Mouse (Mus musculus) kidney, embryonic 15.5 days (tissue): Measurements from ENCODE around the gene BC051665. TPM values are rescaled to one million over a fixed set of nuclear protein-coding genes. Genes with fewer than 3 reads are reported as not detected.

ENCODE experiments used
- ATAC-seq: fragments of 200-750 bp; cut with Nextera tagmentation; replicated peaks from 2 replicates; pipeline ENCODE4 v1.8.0; 2017; ENCODE audit warnings: moderate TSS enrichment; ENCODE audit not compliant: low FRiP score
- H3K27ac ChIP-seq: fragments of 300-500 bp; sonication (generic); 2 replicates; pipeline ENCODE4 v1.5.1; 2015; ENCODE audit warnings: mild to moderate bottlenecking, inconsistent platforms
- H3K27me3 ChIP-seq: fragments of 300-500 bp; sonication (generic); 2 replicates; pipeline ENCODE4 v1.6.1; 2015; ENCODE audit warnings: inconsistent platforms
- H3K36me3 ChIP-seq: fragments of 300-500 bp; sonication (generic); 2 replicates; pipeline ENCODE4 v1.6.1; 2015; ENCODE audit warnings: inconsistent platforms
- H3K4me1 ChIP-seq: fragments of 300-500 bp; sonication (generic); 2 replicates; pipeline ENCODE4 v1.6.1; 2015; ENCODE audit warnings: inconsistent platforms
- H3K4me2 ChIP-seq: fragments of 300-500 bp; sonication (generic); 2 replicates; pipeline ENCODE4 v1.6.1; 2015; ENCODE audit warnings: moderate library complexity, mild to moderate bottlenecking, inconsistent platforms
- H3K4me3 ChIP-seq: fragments of 300-500 bp; sonication (generic); replicated peaks from 2 replicates; pipeline ENCODE4 v1.5.1; 2015; ENCODE audit warnings: mild to moderate bottlenecking, inconsistent platforms
- H3K9ac ChIP-seq: fragments of 300-500 bp; sonication (generic); 2 replicates; pipeline ENCODE4 v1.6.1; 2015; ENCODE audit warnings: mild to moderate bottlenecking, inconsistent platforms
- H3K9me3 ChIP-seq: fragments of 300-500 bp; sonication (generic); replicated peaks from 2 replicates; pipeline ENCODE4 v1.6.1; 2016; ENCODE audit warnings: inconsistent platforms
- WGBS: fragments of 180-500 bp; shearing (Covaris S2); methylation state at CpG from one replicate; pipeline ENCODE4 v1.1.7; 2015; ENCODE audit warnings: mixed read lengths; 5-methylcytosine and 5-hydroxymethylcytosine counted together
- polyA plus RNA-seq: library from polyadenylated mRNA; unstranded; fragments of >200 nt; fragmentation: Nextera tagmentation; extraction: Ambion mirVana; gene quantifications from 2 replicates; pipeline ENCODE4 v1.2.1, GENCODE M21; 2015

BC051665 gene
- polyA plus RNA-seq, 1 experiment from 2014 or later, result not detected

- Histone ChIP-seq H3K36me3 (peaks cover 47% of the 10 kb centered on the region), H3K9ac (no peak overlapping the region), H3K9me3 (no peaks in the 10 kb centered on the region), H3K4me2 (no peak overlapping the region), H3K27ac (no peak overlapping the region), H3K4me1 (0 out of 2 replicates have a peak, but pooled peaks cover 9% of the 10 kb centered on the region), H3K4me3 (no peak overlapping the region), H3K27me3 (no peaks in the 10 kb centered on the region)
- no peak for ATAC-seq
- 28% methylated on average over 6 of the region's 6 CpGs for WGBS
Measured at GRCm38 (mm10) chr13:60759136-60759535, 27.0 kb downstream of the BC051665 start.

DNA sequence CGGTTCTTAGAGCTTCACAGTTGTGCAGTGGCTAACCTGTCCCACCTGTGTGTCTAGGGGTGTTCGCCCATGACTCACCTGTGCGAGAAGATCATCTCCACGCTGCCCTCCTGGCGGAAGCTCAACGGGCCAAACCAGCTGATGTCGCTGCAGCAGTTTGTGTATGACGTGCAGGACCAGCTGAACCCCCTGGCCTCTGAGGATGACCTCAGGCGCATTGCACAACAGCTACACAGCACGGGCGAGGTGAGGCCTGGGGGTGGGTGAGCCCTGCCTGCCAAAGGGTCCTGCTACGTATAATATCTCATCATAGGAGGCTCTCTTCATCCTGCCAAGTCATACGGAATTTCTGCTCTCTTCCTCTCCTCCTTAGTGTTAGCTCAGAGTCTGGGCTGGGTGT lies 28.9 kb downstream of the BC051665 start:
- peaks cover 55% of the 10 kb centered on the region for H3K36me3 ChIP-seq
- 80% methylated on average over 13 of the region's 13 CpGs for WGBS
- no peak for ATAC-seq
- H3K4me2 ChIP-seq, result no peak overlapping the region
- no peak overlapping the region for H3K27ac ChIP-seq
- no peaks in the 10 kb centered on the region for H3K27me3 ChIP-seq
- H3K9me3 ChIP-seq, result no peaks in the 10 kb centered on the region
- no peak overlapping the region for H3K4me3 ChIP-seq
- 0 out of 2 replicates have a peak, but pooled peaks cover 9% of the 10 kb centered on the region for H3K4me1 ChIP-seq
- no peak overlapping the region for H3K9ac ChIP-seq

DNA sequence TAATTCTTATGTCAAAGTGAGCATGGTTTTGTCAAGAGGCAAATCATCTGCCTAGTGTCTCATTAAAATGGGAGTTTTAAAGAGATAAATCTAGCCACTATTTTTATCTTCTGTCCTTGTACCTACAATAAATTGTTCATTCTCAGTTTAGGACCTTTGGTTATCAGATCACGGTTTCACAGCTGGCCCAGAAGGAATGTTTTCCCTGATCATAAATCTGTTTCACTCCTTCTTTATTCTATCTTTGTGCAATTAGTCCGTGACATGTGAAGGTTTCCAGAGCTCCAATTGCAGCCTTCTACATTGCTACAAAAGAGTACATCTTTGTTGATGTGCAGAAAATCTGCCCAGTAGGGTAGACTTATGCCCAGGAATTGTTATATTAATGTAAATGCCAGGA lies 30.9 kb downstream of the BC051665 start:
- Histone ChIP-seq H3K27me3 (no peaks in the 10 kb centered on the region), H3K36me3 (peaks cover 56% of the 10 kb centered on the region), H3K9me3 (no peaks in the 10 kb centered on the region), H3K9ac (no peak overlapping the region), H3K4me1 (0 out of 2 replicates have a peak, but pooled peaks cover 9% of the 10 kb centered on the region), H3K4me2 (no peak overlapping the region), H3K27ac (peak overlapping the region; percentile 56; the same call in 1 of the 2 replicates), H3K4me3 (no peak overlapping the region)
- WGBS, result 11% methylated on average over 2 of the region's 2 CpGs
- ATAC-seq, result peak; percentile 42

GRCm38 (mm10) chr13:60753216-60753615 lies 32.9 kb downstream of the BC051665 start:
- Histone ChIP-seq H3K27me3 (no peaks in the 10 kb centered on the region), H3K9ac (no peak overlapping the region), H3K4me1 (0 out of 2 replicates have a peak, but pooled peaks cover 9% of the 10 kb centered on the region), H3K9me3 (no peaks in the 10 kb centered on the region), H3K4me3 (no peak overlapping the region), H3K4me2 (no peak overlapping the region), H3K36me3 (peaks cover 74% of the 10 kb centered on the region), H3K27ac (no peak overlapping the region)
- WGBS, result 96% methylated on average over 6 of the region's 6 CpGs
- ATAC-seq, result no peak

DNA sequence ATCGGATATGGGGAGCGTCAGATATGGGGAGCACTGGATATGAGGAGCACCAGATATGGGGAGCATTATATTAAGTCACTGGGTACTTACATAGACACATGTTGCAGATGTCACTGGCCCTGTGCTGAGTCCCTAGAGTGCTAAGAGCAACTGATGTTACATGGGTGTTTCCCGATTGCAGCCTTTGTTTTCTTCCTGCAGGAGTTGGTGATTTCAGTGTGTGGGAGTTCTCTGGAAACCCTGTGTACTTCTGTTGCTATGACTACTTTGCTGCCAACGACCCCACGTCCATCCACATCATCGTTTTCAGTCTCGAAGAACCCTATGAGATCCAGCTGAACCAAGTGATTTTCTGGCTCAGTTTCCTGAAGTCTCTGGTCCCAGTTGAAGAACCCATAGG lies 35.2 kb downstream of the BC051665 start:
- peaks cover 64% of the 10 kb centered on the region for H3K36me3 ChIP-seq
- H3K4me3 ChIP-seq, result no peak overlapping the region
- H3K4me2 ChIP-seq, result no peak overlapping the region
- 74% methylated on average over 7 of the region's 7 CpGs for WGBS
- H3K9me3 ChIP-seq, result no peaks in the 10 kb centered on the region
- H3K27me3 ChIP-seq, result no peaks in the 10 kb centered on the region
- peaks cover 8% of the 10 kb centered on the region; the same call in 1 of the 2 replicates for H3K4me1 ChIP-seq
- no peak for ATAC-seq
- H3K9ac ChIP-seq, result no peak overlapping the region
- no peak overlapping the region for H3K27ac ChIP-seq

GRCm38 (mm10) chr13:60748556-60748955 lies 37.6 kb downstream of the BC051665 start:
- no peak overlapping the region for H3K4me3 ChIP-seq
- H3K27me3 ChIP-seq, result no peaks in the 10 kb centered on the region
- no peak for ATAC-seq
- no peaks in the 10 kb centered on the region for H3K9me3 ChIP-seq
- peaks cover 2% of the 10 kb centered on the region; the same call in 1 of the 2 replicates for H3K4me1 ChIP-seq
- WGBS, result 85% methylated on average over 2 of the region's 2 CpGs
- H3K4me2 ChIP-seq, result no peak overlapping the region
- H3K36me3 ChIP-seq, result peaks cover 54% of the 10 kb centered on the region
- no peak overlapping the region for H3K27ac ChIP-seq
- no peak overlapping the region for H3K9ac ChIP-seq

DNA sequence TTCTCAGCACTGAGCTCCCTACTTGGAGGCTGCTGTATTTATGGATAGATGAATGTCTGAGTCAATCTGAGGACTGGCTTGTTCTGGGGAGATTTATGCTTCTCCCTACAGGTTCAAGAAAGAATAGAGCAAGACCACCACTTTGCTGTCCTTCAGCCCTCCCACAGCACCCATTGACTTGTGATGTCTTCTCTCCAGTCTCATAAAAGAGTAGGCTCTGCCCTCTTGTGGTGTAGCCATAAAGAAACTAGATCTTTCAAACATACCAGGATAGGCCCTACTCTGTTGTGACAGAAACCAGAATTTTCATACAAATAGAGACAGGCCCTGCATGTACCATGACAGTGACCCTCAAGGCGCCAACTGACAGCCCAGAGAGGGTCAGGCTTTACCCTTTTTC lies 39.0 kb downstream of the BC051665 start:
- Histone ChIP-seq H3K27ac (no peak overlapping the region), H3K9ac (no peak overlapping the region), H3K4me1 (peaks cover 2% of the 10 kb centered on the region; the same call in 1 of the 2 replicates), H3K4me2 (no peak overlapping the region), H3K27me3 (no peaks in the 10 kb centered on the region), H3K9me3 (no peaks in the 10 kb centered on the region), H3K4me3 (no peak overlapping the region), H3K36me3 (peaks cover 44% of the 10 kb centered on the region)
- WGBS, result 80% methylated on average over 1 of the region's 1 CpGs
- ATAC-seq, result no peak

DNA sequence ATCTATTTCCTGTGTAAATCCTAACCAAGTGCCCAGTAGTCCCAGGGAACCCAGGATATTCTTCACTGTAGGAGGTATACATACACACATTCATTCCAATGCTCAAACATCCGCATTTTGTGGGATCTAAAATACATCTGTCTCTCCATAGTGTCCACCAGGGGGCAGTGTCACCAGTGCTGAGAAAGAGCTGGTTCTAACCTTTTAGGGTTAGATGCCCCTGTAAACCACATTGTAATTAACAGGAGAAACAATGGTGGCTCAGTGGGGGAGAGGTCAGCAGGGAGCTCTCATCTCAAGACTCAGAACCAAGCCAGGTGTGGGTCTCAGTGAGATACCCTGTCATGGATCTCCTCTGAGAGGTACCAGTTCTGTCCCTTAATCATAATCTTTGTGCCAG lies 39.9 kb downstream of the BC051665 start:
- Histone ChIP-seq H3K4me3 (no peak overlapping the region), H3K9ac (no peak overlapping the region), H3K27ac (no peak overlapping the region), H3K4me1 (peaks cover 2% of the 10 kb centered on the region; the same call in 1 of the 2 replicates), H3K36me3 (peaks cover 40% of the 10 kb centered on the region), H3K9me3 (no peaks in the 10 kb centered on the region), H3K27me3 (no peaks in the 10 kb centered on the region), H3K4me2 (no peak overlapping the region)
- 49% methylated on average over 1 of the region's 1 CpGs for WGBS
- no peak for ATAC-seq

DNA sequence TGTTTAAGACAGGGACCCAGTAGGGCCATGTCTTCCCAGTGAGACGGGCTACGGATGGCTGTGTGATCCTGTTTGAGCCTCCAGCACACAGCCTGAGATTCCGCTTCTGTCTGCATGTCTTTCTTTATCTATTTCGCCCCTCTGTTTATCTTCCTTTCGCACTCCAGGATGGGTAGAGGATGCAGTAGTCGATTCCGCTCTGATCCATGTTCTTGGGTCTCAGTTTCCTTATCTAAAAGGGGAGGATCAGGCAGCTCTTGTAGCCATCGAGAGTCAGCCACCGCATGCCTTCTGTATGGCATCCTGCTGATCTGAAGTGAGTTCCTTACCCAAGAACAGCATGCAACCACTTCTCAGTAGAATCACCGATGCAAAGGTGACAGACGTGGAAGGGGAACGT lies 40.8 kb downstream of the BC051665 start:
- Histone ChIP-seq H3K27ac (no peak overlapping the region), H3K9ac (no peak overlapping the region), H3K27me3 (no peaks in the 10 kb centered on the region), H3K4me3 (no peak overlapping the region), H3K36me3 (peaks cover 36% of the 10 kb centered on the region), H3K4me2 (no peak overlapping the region), H3K4me1 (peaks cover 2% of the 10 kb centered on the region; the same call in 1 of the 2 replicates), H3K9me3 (no peaks in the 10 kb centered on the region)
- ATAC-seq, result no peak
- 92% methylated on average over 12 of the region's 12 CpGs for WGBS

DNA sequence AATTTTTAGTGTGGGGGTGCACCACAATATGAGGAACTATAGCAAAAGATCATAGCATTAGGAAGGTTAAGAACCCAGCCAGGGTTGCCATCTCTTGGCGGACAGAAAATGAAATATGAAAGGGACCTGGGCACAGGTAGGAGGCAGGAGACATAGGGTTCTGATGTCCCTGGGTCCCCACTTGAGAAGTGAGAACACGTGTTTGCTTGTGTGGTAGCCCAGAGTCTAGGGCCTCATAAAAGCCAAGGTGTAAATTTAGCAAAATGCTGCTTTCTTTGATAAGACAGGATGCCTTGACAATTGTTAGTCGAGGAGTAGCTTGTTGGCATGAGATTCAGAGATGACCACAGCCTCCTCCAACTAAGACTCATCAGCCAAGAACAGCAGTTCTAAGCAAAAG lies 41.4 kb downstream of the BC051665 start:
- H3K27me3 ChIP-seq, result no peaks in the 10 kb centered on the region
- H3K9ac ChIP-seq, result no peak overlapping the region
- H3K4me1 ChIP-seq, result peaks cover 2% of the 10 kb centered on the region; the same call in 1 of the 2 replicates
- WGBS, result 88% methylated on average over 3 of the region's 3 CpGs
- H3K4me3 ChIP-seq, result no peak overlapping the region
- H3K9me3 ChIP-seq, result no peaks in the 10 kb centered on the region
- ATAC-seq, result no peak
- no peak overlapping the region for H3K4me2 ChIP-seq
- H3K27ac ChIP-seq, result no peak overlapping the region
- peaks cover 36% of the 10 kb centered on the region for H3K36me3 ChIP-seq

DNA sequence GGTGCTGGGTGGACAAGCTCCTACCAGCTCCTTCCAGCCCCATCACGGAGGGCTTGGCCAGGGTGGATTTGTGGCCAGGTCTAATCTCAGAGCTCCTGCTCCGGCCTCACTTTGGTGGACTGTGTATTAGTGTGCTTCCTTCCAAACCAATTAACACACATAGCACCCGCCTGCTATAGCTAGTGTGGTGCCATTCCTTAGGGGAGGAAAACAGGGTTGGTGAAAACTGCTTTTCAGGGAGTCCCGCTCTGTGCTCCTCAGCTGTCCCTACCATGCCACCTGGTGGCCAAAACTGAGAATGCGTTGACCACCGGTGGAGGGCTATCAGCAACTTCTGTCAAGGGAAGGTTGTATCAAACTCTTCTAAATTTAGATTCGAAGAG lies 42.1 kb downstream of the BC051665 start:
- H3K4me1 ChIP-seq, result peaks cover 2% of the 10 kb centered on the region; the same call in 1 of the 2 replicates
- H3K27ac ChIP-seq, result no peak overlapping the region
- peak; percentile 73 for ATAC-seq
- no peaks in the 10 kb centered on the region for H3K9me3 ChIP-seq
- H3K27me3 ChIP-seq, result no peaks in the 10 kb centered on the region
- WGBS, result 31% methylated on average over 7 of the region's 7 CpGs
- H3K36me3 ChIP-seq, result peaks cover 32% of the 10 kb centered on the region
- no peak overlapping the region for H3K4me3 ChIP-seq
- no peak overlapping the region for H3K4me2 ChIP-seq
- no peak overlapping the region for H3K9ac ChIP-seq

GRCm38 (mm10) chr13:60743381-60744077 lies 42.6 kb downstream of the BC051665 start:
- no peak overlapping the region for H3K27ac ChIP-seq
- 79% methylated on average over 13 of the region's 13 CpGs for WGBS
- ATAC-seq, result no peak

More at GRCm38 (mm10) chr13:60743381-60744077, 42.6 kb downstream of the BC051665 start:
- peaks cover 2% of the 10 kb centered on the region; the same call in 1 of the 2 replicates for H3K4me1 ChIP-seq
- no peak overlapping the region for H3K9ac ChIP-seq
- H3K27me3 ChIP-seq, result no peaks in the 10 kb centered on the region
- H3K4me2 ChIP-seq, result no peak overlapping the region
- H3K4me3 ChIP-seq, result no peak overlapping the region
- no peaks in the 10 kb centered on the region for H3K9me3 ChIP-seq
- H3K36me3 ChIP-seq, result peaks cover 27% of the 10 kb centered on the region
